Mouse (Mus musculus) heart, postnatal 0 days (tissue): ENCODE data around the gene Tbc1d10a. TPM values are rescaled to one million over a fixed set of nuclear protein-coding genes. Genes with fewer than 3 reads are reported as not detected.

Experiments used
- ATAC-seq: fragments of 200-750 bp; cut with Nextera tagmentation; 2 replicates; pipeline ENCODE4 v1.8.0; 2017; ENCODE audit warnings: low read depth, moderate number of reproducible peaks, moderate library complexity; ENCODE audit not compliant: insufficient read depth
- DNase-seq: peaks from one replicate; pipeline ENCODE4 v3.0.0-alpha.2; 2016; ENCODE audit warnings: low spot score
- H3K27ac ChIP-seq: fragments of 300-500 bp; sonication (generic); 2 replicates; pipeline ENCODE4 v1.5.1; 2014; ENCODE audit warnings: low read depth, mild to moderate bottlenecking
- H3K27me3 ChIP-seq: fragments of 300-500 bp; sonication (generic); 2 replicates; pipeline ENCODE4 v1.6.1; 2014; ENCODE audit warnings: low read length, mixed read lengths; ENCODE audit not compliant: control insufficient read depth, insufficient read depth
- H3K36me3 ChIP-seq: fragments of 300-500 bp; sonication (generic); replicated peaks from 2 replicates; pipeline ENCODE4 v1.6.1; 2014; ENCODE audit warnings: low read length, mixed read lengths; ENCODE audit not compliant: control insufficient read depth, insufficient read depth
- H3K4me1 ChIP-seq: fragments of 300-500 bp; sonication (generic); 2 replicates; pipeline ENCODE4 v1.6.1; 2014; ENCODE audit warnings: antibody characterized with exemption; ENCODE audit not compliant: control insufficient read depth, insufficient read depth
- H3K4me2 ChIP-seq: fragments of 300-500 bp; sonication (generic); 2 replicates; pipeline ENCODE4 v1.6.1; 2014; ENCODE audit warnings: low read depth, mild to moderate bottlenecking, low read length, moderate library complexity
- H3K4me3 ChIP-seq: fragments of 300-500 bp; sonication (generic); 2 replicates; pipeline ENCODE4 v1.5.1; 2014; ENCODE audit warnings: low read depth, low read length
- H3K9ac ChIP-seq: fragments of 300-500 bp; sonication (generic); replicated peaks from 2 replicates; pipeline ENCODE4 v1.6.1; 2014; ENCODE audit warnings: low read depth, low read length, mixed read lengths
- H3K9me3 ChIP-seq: fragments of 300-500 bp; sonication (generic); replicated peaks from 2 replicates; pipeline ENCODE4 v1.6.1; 2016; ENCODE audit warnings: low read length; ENCODE audit not compliant: control insufficient read depth
- CTCF ChIP-seq: IDR thresholded peaks from 2 replicates; pipeline ENCODE4 v1.5.1; 2016; ENCODE audit warnings: antibody characterized with exemption, control low read depth, low read depth
- EP300 ChIP-seq: IDR thresholded peaks from 2 replicates; pipeline ENCODE4 v1.6.1; 2016; ENCODE audit warnings: antibody characterized with exemption, low read depth
- WGBS: fragments of 180-500 bp; shearing (Covaris S2); extraction: QIAGEN DNeasy Blood & Tissue Kit; methylation state at CpG from one replicate; pipeline ENCODE4 v1.1.7; 2014; 5-methylcytosine and 5-hydroxymethylcytosine counted together
- polyA plus RNA-seq: library from polyadenylated mRNA; unstranded; fragments of >200 nt; fragmentation: Nextera tagmentation; extraction: Ambion mirVana; gene quantifications from 2 replicates; pipeline ENCODE4 v1.2.1, GENCODE M21; 2015
- total RNA-seq: library from RNA; depleted of rRNA; stranded (reverse); fragments of >200 nt; gene quantifications from 2 replicates; pipeline ENCODE4 v1.2.3, GENCODE M21; 2014; ENCODE audit warnings: low replicate concordance

Tbc1d10a gene
- total and polyA plus RNA-seq, 2 experiments from 2014 or later: 10.9 to 31.3 TPM

- Histone ChIP-seq H3K4me2 (no peak overlapping the region), H3K27ac (no peak overlapping the region), H3K9me3 (no peaks in the 10 kb centered on the region), H3K4me1 (no peaks in the 10 kb centered on the region), H3K9ac (no peak overlapping the region), H3K4me3 (no peak overlapping the region), H3K36me3 (no peaks in the 10 kb centered on the region), H3K27me3 (no peaks in the 10 kb centered on the region)
- TF ChIP-seq EP300 (no peak), CTCF (no peak)
- ATAC-seq (no peak), DNase-seq (no peak)
Measured at GRCm38 (mm10) chr11:4193420-4193819, 6.8 kb downstream of the Tbc1d10a start.

DNA sequence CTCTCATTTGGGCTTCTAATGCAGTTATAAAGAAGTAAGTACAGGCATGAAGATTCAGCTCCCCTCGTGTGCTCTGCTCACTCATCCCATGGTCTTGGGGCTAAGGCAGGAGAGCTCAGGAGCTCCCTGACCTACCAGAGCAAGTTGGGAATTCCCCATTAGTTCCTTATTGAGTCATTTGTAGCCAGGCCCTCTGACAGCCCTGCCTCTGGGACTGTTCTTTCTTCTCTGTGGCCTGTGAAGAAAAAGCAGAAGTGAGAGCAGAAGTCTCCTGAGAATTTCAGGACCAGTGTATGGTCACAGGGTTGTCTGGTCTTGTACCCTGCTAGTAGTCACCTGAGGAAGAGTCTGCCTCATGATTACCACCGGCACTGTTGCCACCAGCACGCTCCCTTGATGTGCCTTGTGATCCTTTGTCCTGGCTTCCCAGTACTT, 9.0 kb downstream of the Tbc1d10a start:
- 74% methylated on average over 3 of the region's 3 CpGs for WGBS
- DNase-seq (no peak), ATAC-seq (no peak)
- no peak overlapping the region for H3K27ac ChIP-seq
- no peak overlapping the region for H3K4me2 ChIP-seq
- TF ChIP-seq EP300 (no peak), CTCF (no peak)
- no peak overlapping the region for H3K9ac ChIP-seq
- no peaks in the 10 kb centered on the region for H3K9me3 ChIP-seq
- H3K27me3 ChIP-seq: no peaks in the 10 kb centered on the region
- H3K4me3 ChIP-seq: no peak overlapping the region
- no peaks in the 10 kb centered on the region for H3K36me3 ChIP-seq
- H3K4me1 ChIP-seq: no peaks in the 10 kb centered on the region

GRCm38 (mm10) chr11:4196636-4197035, 10.0 kb downstream of the Tbc1d10a start:
- H3K4me2 ChIP-seq: no peak overlapping the region
- H3K4me1 ChIP-seq: no peaks in the 10 kb centered on the region
- WGBS: 70% methylated on average over 8 of the region's 8 CpGs
- TF ChIP-seq EP300: no peak
- no peaks in the 10 kb centered on the region for H3K36me3 ChIP-seq
- no peak overlapping the region for H3K4me3 ChIP-seq
- no peaks in the 10 kb centered on the region for H3K27me3 ChIP-seq
- H3K27ac ChIP-seq: no peak overlapping the region
- ATAC-seq (no peak), DNase-seq (no peak)
- no peaks in the 10 kb centered on the region for H3K9me3 ChIP-seq
- H3K9ac ChIP-seq: no peak overlapping the region

- 70% methylated on average over 1 of the region's 1 CpGs for WGBS
- Histone ChIP-seq H3K9me3 (no peaks in the 10 kb centered on the region), H3K27ac (no peak overlapping the region), H3K9ac (no peak overlapping the region), H3K27me3 (no peaks in the 10 kb centered on the region), H3K4me3 (no peak overlapping the region), H3K36me3 (no peaks in the 10 kb centered on the region), H3K4me2 (no peak overlapping the region), H3K4me1 (peaks cover under 1% of the 10 kb centered on the region; the same call in 1 of the 2 replicates)
- no peak for ATAC-seq
- no peak for DNase-seq
- TF ChIP-seq CTCF: no peak
- TF ChIP-seq EP300: no peak
Measured at GRCm38 (mm10) chr11:4197691-4198090, 11.1 kb downstream of the Tbc1d10a start.

DNA sequence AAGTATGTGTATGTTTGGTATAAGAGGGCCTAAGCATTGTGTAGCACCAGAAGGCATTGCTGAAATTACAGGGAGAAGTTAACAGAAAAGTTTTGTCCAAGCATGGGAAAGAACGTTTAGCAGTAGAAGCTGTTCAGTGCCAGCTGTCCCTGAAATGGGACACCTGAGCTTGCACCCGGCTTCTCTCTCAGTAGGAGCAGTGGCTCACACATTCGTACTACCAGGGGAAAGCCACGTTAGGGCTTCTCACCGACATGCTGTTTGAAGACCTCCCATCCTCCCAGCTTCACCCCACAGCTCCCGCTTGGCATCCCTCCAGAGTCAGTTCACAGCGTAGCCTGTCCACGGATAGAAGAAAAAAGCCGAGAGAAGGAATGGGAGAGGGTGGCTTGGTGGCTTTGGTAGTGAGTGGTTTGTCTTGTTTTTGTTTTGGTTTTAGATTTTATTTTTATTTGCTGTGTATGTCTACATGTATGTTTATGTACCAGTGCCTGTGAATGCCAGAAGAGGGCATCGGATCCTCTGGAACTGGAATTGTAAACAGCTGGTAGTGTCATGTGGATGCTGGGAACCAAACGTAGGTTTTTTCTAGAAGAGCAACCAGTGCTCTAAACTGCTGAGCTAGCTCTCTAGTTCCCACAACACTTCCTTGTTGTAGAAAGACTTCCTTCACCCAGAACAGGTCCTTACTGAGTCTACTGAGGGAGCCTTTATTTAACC, 15.6 kb downstream of the Tbc1d10a start:
- H3K4me3 ChIP-seq: no peak overlapping the region
- H3K9ac ChIP-seq: no peak overlapping the region
- ATAC-seq (no peak), DNase-seq (no peak)
- H3K4me1 ChIP-seq: peaks cover 24% of the 10 kb centered on the region
- TF ChIP-seq CTCF: no peak
- TF ChIP-seq EP300: no peak
- H3K27ac ChIP-seq: 0 out of 2 replicates have a peak overlapping the region, but pooled peaks have one; percentile 32
- 59% methylated on average over 11 of the region's 11 CpGs for WGBS
- H3K27me3 ChIP-seq: no peaks in the 10 kb centered on the region
- 0 out of 2 replicates have a peak, but pooled peaks cover 12% of the 10 kb centered on the region for H3K36me3 ChIP-seq
- no peaks in the 10 kb centered on the region for H3K9me3 ChIP-seq
- no peak overlapping the region for H3K4me2 ChIP-seq
